In the genomic region with DNA sequence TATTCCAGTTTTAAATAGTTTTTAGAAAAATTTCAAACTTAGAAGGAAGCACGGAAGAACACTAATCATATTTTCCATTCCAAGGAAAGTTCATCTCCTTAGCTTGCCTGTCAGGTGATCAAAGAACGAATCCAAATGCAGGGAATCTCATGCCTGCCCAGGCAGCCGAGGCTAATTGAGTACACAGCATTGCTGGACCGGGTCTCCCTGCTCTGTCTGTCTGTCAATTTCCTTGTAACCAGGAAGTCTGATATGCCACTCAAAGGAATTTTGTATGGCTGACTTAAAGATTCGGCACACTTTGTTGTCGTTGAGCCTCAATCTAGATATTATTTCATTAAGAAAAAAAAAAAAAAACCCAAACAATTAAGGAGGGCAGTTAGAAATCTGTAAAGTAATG, we compare ENCODE assay signal across 15 mouse cellular contexts.
"Had no signal": no experiment of that assay in that cellular context is flagged by ENCODE, and none has a peak within 500 bp of the region (broad histone marks: within the 10 kb centered on the region; RNA-seq: fewer than 3 reads in every experiment).

No protein-coding gene starts in this region.

- ATAC-seq: liver, embryonic 12.5 days had no signal

- H3K27ac ChIP-seq: liver, embryonic 12.5 days; liver, embryonic 14.5 days; neural tube, embryonic 13.5 days; neural tube, embryonic 15.5 days; stomach, embryonic 15.5 days; stomach, postnatal 0 days had no signal

- H3K36me3 ChIP-seq: liver, embryonic 12.5 days; neural tube, embryonic 13.5 days; neural tube, embryonic 15.5 days; stomach, embryonic 15.5 days had no signal

- H3K27me3 ChIP-seq: liver, embryonic 12.5 days; neural tube, embryonic 13.5 days; neural tube, embryonic 15.5 days; stomach, embryonic 15.5 days had no signal

- DNase-seq: lung, adult 18-20 months; lung, embryonic 14.5 days; lung, postnatal 10 days; lung, postnatal 4 days; right cerebral cortex, postnatal 14 days; thymus, adult 2 months; thymus, postnatal 25 days; thymus, postnatal 4 days had no signal

- H3K9me3 ChIP-seq: neural tube, embryonic 13.5 days; neural tube, embryonic 15.5 days; stomach, embryonic 15.5 days had no signal

- H3K4me3 ChIP-seq: liver, embryonic 12.5 days; myocyte; neural tube, embryonic 13.5 days; neural tube, embryonic 15.5 days; stomach, embryonic 15.5 days had no signal

- H3K4me2 ChIP-seq: liver, embryonic 12.5 days; lung, embryonic 14.5 days; neural tube, embryonic 13.5 days; neural tube, embryonic 15.5 days; stomach, embryonic 15.5 days had no signal

- H3K9ac ChIP-seq: liver, embryonic 12.5 days; liver, embryonic 14.5 days; lung, embryonic 14.5 days; neural tube, embryonic 13.5 days; neural tube, embryonic 15.5 days; stomach, embryonic 15.5 days had no signal

- H3K4me1 ChIP-seq: liver, embryonic 12.5 days; neural tube, embryonic 13.5 days; neural tube, embryonic 15.5 days; stomach, embryonic 15.5 days had no signal
